Mouse (Mus musculus) forelimb bud, embryonic 11.5 days (tissue): Measurements from ENCODE around the gene Rras.
"Not testable (repeated sequence)": the region's sequence is repeated elsewhere in the genome, so short reads cannot be mapped to it uniquely, and the experiment has no call there.

ENCODE experiments used
- DNase-seq: peaks from one replicate; pipeline ENCODE4 v3.0.0-alpha.2; 2012; ENCODE audit warnings: low read depth, low spot score

Rras gene

GRCm38 (mm10) chr7:44999753-45000152 is 18.0 kb upstream of the Rras start:
- DNase-seq: no peak

DNA sequence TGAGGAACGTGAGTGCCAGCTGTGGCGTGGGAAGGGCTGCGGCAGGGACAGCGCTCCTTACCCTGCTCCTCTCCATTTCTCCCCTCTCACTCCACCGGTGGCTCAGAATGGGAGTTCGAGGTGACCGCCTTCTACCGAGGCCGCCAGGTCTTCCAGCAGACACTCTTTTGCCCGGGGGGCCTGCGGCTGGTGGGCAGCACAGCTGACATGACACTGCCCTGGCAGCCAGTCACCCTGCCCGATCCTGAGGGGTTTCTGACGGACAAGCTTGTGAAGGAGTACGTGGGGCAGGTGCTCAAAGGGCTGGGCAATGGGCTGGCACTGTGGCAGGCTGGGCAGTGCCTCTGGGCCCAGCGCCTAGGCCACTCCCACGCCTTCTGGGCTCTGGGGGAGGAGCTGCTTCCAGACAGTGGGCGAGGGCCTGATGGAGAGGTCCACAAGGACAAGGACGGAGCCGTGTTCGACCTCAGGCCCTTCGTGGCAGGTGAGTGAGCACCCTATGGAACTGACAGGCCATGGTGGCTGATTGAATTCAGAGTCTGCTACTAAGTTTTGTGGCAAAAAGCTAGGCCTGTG is 17.1 kb upstream of the Rras start:
- DNase-seq: no peak

- no peak for DNase-seq
Measured at GRCm38 (mm10) chr7:45002440-45002839, 15.3 kb upstream of the Rras start.

DNA sequence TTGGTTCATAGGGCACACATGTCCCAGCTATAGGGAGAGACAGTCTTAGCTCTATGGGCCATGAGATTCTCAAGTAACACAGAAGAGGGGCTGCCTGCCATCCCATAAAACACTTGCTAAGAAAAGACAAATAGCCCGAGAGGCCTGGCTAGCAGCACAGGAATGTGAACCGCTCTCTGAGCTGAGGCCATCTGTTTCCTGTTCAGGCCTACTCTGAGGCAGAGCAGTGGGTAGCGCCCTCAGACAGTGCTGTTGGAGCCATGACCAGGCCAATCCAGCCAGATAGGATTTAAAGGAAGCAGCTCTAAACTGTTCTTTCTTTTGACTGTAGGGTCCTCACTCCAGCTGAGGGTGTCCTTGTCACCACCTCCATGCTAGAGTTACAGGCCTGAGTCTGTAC is 13.2 kb upstream of the Rras start:
- no peak for DNase-seq

DNA sequence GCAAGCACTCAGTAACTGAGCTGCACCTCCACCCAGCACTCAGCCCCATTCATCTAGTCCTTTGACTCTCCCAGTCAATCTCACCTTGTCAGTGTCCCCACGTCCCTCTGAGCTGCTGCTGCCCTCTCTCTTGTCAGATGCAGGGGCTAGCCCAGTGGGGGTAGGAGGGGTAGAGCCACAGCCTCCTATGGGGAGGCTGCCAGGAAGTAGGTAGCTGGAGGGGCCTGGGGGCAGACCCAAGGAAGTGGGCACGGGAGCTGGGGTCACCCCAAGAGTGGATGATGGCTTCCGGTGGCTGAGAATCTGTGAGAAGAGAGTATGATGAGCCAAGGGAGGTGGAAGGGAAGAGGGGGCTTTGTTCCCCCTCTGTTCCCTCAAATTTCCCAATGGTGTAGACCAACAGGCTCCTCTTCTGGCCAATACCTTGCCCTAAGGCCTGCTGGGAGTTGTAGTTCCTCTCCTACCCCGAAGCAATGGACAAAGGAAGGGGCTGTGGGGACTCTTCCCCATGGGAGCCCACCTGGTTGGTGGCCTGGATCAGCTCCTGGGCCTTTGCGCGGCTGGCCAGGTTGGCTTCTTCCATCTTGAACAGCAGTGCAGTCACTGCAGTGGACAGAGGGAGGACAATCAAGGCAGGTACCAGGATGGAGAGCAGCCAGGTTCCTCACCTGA is 12.3 kb upstream of the Rras start:
- DNase-seq: no peak

DNA sequence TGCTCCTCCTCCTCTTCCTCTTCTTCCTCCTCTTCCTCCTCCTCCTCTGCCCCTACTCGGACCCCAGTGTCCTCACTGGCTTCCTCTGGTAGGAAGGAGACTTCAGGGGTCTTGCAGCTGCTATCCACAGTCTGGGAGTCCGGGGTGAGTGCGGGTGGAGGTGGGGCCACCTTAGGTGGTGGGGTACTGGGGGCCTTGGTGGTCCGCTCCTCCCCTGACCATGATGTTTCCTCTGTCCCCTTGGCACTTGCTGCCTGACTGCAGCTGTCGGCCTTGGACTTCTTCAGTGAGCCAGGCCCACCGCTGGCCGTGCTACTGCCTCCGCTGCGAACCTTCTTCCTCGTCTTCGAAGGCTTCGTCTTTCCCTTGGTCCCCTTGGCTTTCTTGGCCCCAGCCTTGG is 11.3 kb upstream of the Rras start:
- no peak for DNase-seq

GRCm38 (mm10) chr7:45007141-45007540 is 10.6 kb upstream of the Rras start:
- DNase-seq: no peak

DNA sequence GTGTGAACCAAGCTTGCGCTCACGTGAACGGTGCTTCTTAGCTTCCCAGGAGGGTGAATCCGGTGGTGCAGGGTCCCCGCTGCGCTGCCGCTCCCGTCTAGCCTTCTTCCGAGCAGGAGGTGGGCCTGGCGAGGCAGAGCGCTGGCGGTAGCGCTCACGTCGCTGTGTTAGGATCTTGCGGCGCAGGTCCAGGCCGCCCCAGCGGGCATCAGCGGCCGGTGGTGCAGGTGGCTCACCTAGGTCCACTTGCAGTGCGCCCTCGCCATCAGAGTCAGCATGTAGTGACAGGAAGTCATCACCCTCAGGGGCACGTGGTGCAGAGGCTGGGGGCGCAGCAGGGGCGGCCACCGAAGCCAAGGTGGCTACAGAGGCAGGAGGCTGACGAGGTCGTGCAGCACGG is 9.9 kb upstream of the Rras start:
- DNase-seq: no peak

DNA sequence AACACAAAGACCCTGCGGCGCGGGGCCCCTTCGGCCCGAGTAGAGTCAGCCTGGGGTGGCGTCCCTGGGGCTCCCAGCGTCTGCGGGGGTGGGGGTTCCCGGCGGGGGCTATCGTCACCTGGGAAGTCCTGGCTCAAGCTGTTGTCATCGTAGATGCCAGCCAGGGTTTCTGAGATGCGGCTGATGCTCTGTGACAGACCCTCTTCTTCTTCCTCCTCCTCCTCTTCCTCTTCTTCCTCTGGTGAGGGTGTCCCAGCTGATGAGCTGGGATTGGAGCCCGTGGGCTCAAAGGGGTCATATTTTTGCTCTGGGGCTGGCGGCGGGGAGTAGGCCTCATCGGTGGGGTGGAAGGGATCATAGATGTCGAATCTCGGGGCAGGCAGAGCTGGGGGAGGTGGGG is 9.3 kb upstream of the Rras start:
- no peak for DNase-seq

GRCm38 (mm10) chr7:45012011-45012410 is 5.8 kb upstream of the Rras start:
- no peak for DNase-seq

- DNase-seq: no peak
Measured at GRCm38 (mm10) chr7:45012824-45013223, 4.9 kb upstream of the Rras start.

DNA sequence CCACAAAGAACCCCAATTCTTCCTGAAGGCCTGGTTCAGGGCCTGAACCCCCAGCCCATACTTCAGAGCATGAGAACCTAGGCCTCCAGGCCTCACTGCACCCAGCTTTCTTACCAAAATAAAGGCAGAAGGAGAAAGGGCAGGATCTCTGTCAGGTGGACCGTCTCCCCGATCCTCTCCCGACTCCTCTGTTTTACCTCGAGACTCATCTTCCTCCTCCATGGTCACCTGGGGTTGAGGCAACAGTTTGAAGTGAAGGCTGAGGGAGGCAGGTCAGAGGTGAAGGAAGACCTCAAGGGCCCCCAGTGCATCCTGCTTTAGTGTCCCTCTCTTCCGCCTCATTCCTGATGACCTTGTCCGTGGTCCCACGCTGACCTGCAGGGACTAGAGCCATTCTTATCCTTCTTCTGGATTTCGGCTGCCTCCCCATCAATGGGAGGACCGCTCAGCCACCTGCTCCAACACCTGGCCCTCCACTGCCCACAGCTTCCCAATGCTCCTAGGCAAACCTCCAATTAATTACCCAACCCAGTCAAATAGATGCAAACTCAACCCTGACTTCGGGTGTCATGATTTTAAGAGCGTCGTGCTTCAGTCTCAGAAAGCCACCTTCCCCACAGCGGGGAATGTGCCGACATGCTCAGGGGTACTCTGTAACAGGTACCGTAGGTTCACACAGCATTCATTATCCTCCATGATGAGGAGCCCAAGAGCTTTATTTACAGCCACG is 4.2 kb upstream of the Rras start:
- no peak for DNase-seq

DNA sequence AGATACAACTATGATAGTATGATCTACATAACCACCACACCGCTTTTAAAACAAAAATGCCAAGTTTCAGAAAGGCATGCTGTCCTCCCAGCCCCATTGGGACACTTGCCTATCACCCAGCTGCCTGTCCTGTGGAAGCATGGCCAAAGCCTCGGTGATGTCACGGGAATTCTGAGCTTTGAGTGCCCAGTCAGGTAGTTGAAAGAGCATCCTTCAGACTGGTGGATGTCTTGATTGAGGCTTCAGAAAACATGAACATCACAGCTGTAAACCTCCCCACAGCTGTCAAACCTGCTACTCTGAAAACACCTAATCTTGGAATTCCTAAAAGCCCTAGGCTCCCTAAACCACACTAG is 3.7 kb upstream of the Rras start:
- DNase-seq: no peak

- DNase-seq: no peak
Measured at GRCm38 (mm10) chr7:45015344-45015956, 2.3 kb upstream of the Rras start.

GRCm38 (mm10) chr7:45015957-45016612 is 1.7 kb upstream of the Rras start, which contains the start of gene Scaf1:
Gene Scaf1, minus strand, starts transcription at chr7:45016363.
- DNase-seq: peak; percentile 99

DNA sequence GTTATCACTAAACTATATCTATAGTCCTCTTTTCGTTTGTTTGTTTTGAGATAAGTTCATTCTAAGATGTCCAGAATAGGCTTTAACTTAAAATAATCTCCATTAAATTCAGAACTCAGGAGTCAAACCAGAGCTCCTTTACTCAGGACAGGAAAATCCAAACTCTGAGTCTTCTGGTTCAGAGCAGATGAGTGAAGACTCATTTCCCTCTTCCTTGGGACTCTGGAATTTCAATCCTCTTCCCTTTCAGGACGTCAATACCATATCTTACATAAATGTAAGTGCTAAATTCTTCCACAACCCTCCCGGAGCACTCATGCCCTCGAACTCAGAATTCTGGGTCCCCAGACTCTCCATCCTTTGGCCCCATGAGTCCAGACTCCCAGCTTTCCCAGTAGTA is 1.0 kb upstream of the Rras start:
- no peak for DNase-seq

- no peak for DNase-seq
Measured at GRCm38 (mm10) chr7:45019031-45019571, 1.3 kb downstream of the Rras start.

DNA sequence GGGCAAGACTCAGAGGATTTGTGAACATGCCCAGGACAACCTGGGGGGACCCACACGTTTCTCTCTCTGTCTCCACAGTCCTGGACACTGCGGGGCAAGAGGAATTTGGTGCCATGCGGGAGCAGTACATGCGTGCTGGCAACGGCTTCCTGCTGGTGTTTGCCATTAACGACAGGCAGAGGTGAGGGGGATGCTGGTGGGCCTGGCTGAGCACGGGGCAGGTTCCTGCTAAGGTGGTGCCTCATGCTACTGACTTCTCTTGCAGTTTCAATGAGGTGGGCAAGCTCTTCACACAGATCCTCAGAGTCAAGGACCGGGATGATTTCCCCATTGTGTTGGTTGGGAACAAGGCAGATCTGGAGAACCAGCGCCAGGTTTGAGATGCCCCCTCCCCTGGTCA is 2.5 kb downstream of the Rras start:
- DNase-seq: no peak

- DNase-seq: not testable (repeated sequence)
Measured at GRCm38 (mm10) chr7:45023711-45024110, 6.0 kb downstream of the Rras start.

GRCm38 (mm10) chr7:45024281-45025248 is 6.8 kb downstream of the Rras start:
- no peak for DNase-seq
